Mouse (Mus musculus): ENCODE results near the gene Pym1. TPM values are rescaled to one million over a fixed set of nuclear protein-coding genes. Genes with fewer than 3 reads are reported as not detected.

Pym1 gene
- polyA plus RNA-seq, 1 experiment from 2014 or later = 60.0 TPM

GRCm38 (mm10) chr10:128728059-128728458, 19.6 kb upstream of the Pym1 start:
- Histone ChIP-seq H3K27ac (replicated peaks) (no peak overlapping the region), H3K27me3 (replicated peaks; ENCODE audit: low read depth, poor library complexity, severe bottlenecking) (no peaks in the 10 kb centered on the region), H3K4me3 (no peak overlapping the region), H3K4me1 (no peaks in the 10 kb centered on the region), H3K36me3 (replicated peaks) (peaks cover 3% of the 10 kb centered on the region), H3K9me3 (0 out of 2 replicates have a peak, but pooled peaks cover 3% of the 10 kb centered on the region)
- WGBS = 86% methylated on average over 5 of the region's 5 CpGs
- DNase-seq (ENCODE audit: low spot score) = no peak

GRCm38 (mm10) chr10:128731002-128731433, 16.7 kb upstream of the Pym1 start:
- H3K9me3 ChIP-seq = 0 out of 2 replicates have a peak, but pooled peaks cover 5% of the 10 kb centered on the region
- no peak overlapping the region for H3K27ac ChIP-seq (replicated peaks)
- H3K36me3 ChIP-seq (replicated peaks) = peaks cover 7% of the 10 kb centered on the region
- 24% methylated on average over 10 of the region's 10 CpGs for WGBS
- no peaks in the 10 kb centered on the region for H3K4me1 ChIP-seq
- no peak overlapping the region for H3K4me3 ChIP-seq
- peak; percentile 75 for DNase-seq (ENCODE audit: low spot score)
- no peaks in the 10 kb centered on the region for H3K27me3 ChIP-seq (replicated peaks; ENCODE audit: low read depth, poor library complexity, severe bottlenecking)

GRCm38 (mm10) chr10:128731992-128732391, 15.7 kb upstream of the Pym1 start:
- Histone ChIP-seq H3K4me1 (peaks cover 2% of the 10 kb centered on the region), H3K27ac (replicated peaks) (no peak overlapping the region), H3K27me3 (replicated peaks; ENCODE audit: low read depth, poor library complexity, severe bottlenecking) (0 out of 2 replicates have a peak, but pooled peaks cover 4% of the 10 kb centered on the region), H3K4me3 (no peak overlapping the region), H3K9me3 (0 out of 2 replicates have a peak, but pooled peaks cover 5% of the 10 kb centered on the region), H3K36me3 (replicated peaks) (peaks cover 7% of the 10 kb centered on the region)
- DNase-seq (ENCODE audit: low spot score) = no peak

- Histone ChIP-seq H3K27me3 (replicated peaks; ENCODE audit: low read depth, poor library complexity, severe bottlenecking) (peaks cover 22% of the 10 kb centered on the region), H3K27ac (replicated peaks) (no peak overlapping the region; the same call in 1 of the 2 replicates), H3K36me3 (replicated peaks) (peaks cover 7% of the 10 kb centered on the region), H3K4me1 (peaks cover 11% of the 10 kb centered on the region), H3K4me3 (peak overlapping the region; percentile 49), H3K9me3 (0 out of 2 replicates have a peak, but pooled peaks cover 5% of the 10 kb centered on the region)
- peak; percentile 53 for DNase-seq (ENCODE audit: low spot score)
- 2% methylated on average over 15 of the region's 15 CpGs for WGBS
Measured at GRCm38 (mm10) chr10:128737435-128737834, 10.3 kb upstream of the Pym1 start.

GRCm38 (mm10) chr10:128740296-128740695, 7.4 kb upstream of the Pym1 start:
- no peak for DNase-seq (ENCODE audit: low spot score)
- Histone ChIP-seq H3K36me3 (replicated peaks) (no peaks in the 10 kb centered on the region), H3K27ac (replicated peaks) (no peak overlapping the region), H3K9me3 (no peaks in the 10 kb centered on the region), H3K4me3 (no peak overlapping the region), H3K4me1 (peaks cover 38% of the 10 kb centered on the region), H3K27me3 (replicated peaks; ENCODE audit: low read depth, poor library complexity, severe bottlenecking) (peaks cover 49% of the 10 kb centered on the region)
- WGBS = 58% methylated on average over 2 of the region's 2 CpGs

GRCm38 (mm10) chr10:128742616-128743015, 5.1 kb upstream of the Pym1 start:
- peaks cover 58% of the 10 kb centered on the region for H3K27me3 ChIP-seq (replicated peaks; ENCODE audit: low read depth, poor library complexity, severe bottlenecking)
- 45% methylated on average over 4 of the region's 4 CpGs for WGBS
- H3K9me3 ChIP-seq = no peaks in the 10 kb centered on the region
- no peak overlapping the region for H3K27ac ChIP-seq (replicated peaks)
- H3K4me3 ChIP-seq = peak overlapping the region; percentile 77
- H3K36me3 ChIP-seq (replicated peaks) = no peaks in the 10 kb centered on the region
- DNase-seq (ENCODE audit: low spot score) = peak; percentile 13
- peaks cover 36% of the 10 kb centered on the region for H3K4me1 ChIP-seq

- peaks cover 36% of the 10 kb centered on the region for H3K4me1 ChIP-seq
- DNase-seq (ENCODE audit: low spot score) = no peak
- peaks cover 58% of the 10 kb centered on the region for H3K27me3 ChIP-seq (replicated peaks; ENCODE audit: low read depth, poor library complexity, severe bottlenecking)
- WGBS = 8% methylated on average over 7 of the region's 7 CpGs
- no peaks in the 10 kb centered on the region for H3K9me3 ChIP-seq
- no peak overlapping the region for H3K27ac ChIP-seq (replicated peaks)
- H3K36me3 ChIP-seq (replicated peaks) = no peaks in the 10 kb centered on the region
- H3K4me3 ChIP-seq = peak overlapping the region; percentile 77
Measured at GRCm38 (mm10) chr10:128743235-128743634, 4.5 kb upstream of the Pym1 start.

- Histone ChIP-seq H3K4me1 (peaks cover 36% of the 10 kb centered on the region), H3K27me3 (replicated peaks; ENCODE audit: low read depth, poor library complexity, severe bottlenecking) (peaks cover 58% of the 10 kb centered on the region), H3K36me3 (replicated peaks) (no peaks in the 10 kb centered on the region), H3K27ac (replicated peaks) (peak overlapping the region; percentile 81), H3K9me3 (no peaks in the 10 kb centered on the region), H3K4me3 (peak overlapping the region; percentile 77)
- DNase-seq (ENCODE audit: low spot score) = peak; percentile 79
- 1% methylated on average over 37 of the region's 37 CpGs for WGBS
Measured at GRCm38 (mm10) chr10:128743791-128744191, 3.9 kb upstream of the Pym1 start.

GRCm38 (mm10) chr10:128744211-128744610, 3.5 kb upstream of the Pym1 start:
- no peak for DNase-seq (ENCODE audit: low spot score)
- WGBS = 12% methylated on average over 8 of the region's 8 CpGs
- Histone ChIP-seq H3K27me3 (replicated peaks; ENCODE audit: low read depth, poor library complexity, severe bottlenecking) (peaks cover 58% of the 10 kb centered on the region), H3K9me3 (no peaks in the 10 kb centered on the region), H3K27ac (replicated peaks) (peak overlapping the region; percentile 81), H3K36me3 (replicated peaks) (no peaks in the 10 kb centered on the region), H3K4me1 (peaks cover 40% of the 10 kb centered on the region), H3K4me3 (peak overlapping the region; percentile 77)

GRCm38 (mm10) chr10:128744680-128745601, 2.7 kb upstream of the Pym1 start, which contains the start of gene Dgka:
Gene Dgka (minus strand): TSS chr10:128744855.
- H3K27me3 ChIP-seq (replicated peaks; ENCODE audit: low read depth, poor library complexity, severe bottlenecking) = peaks cover 58% of the 10 kb centered on the region
- 24% methylated on average over 18 of the region's 18 CpGs for WGBS

GRCm38 (mm10) chr10:128745946-128746613, 1.6 kb upstream of the Pym1 start:
- no peak for DNase-seq (ENCODE audit: low spot score)
- Histone ChIP-seq H3K9me3 (no peaks in the 10 kb centered on the region), H3K4me1 (peaks cover 53% of the 10 kb centered on the region), H3K27ac (replicated peaks) (no peak overlapping the region), H3K4me3 (no peak overlapping the region), H3K36me3 (replicated peaks) (0 out of 2 replicates have a peak, but pooled peaks cover 4% of the 10 kb centered on the region), H3K27me3 (replicated peaks; ENCODE audit: low read depth, poor library complexity, severe bottlenecking) (peaks cover 54% of the 10 kb centered on the region)
- 92% methylated on average over 10 of the region's 10 CpGs for WGBS

More at GRCm38 (mm10) chr10:128744680-128745601, 2.7 kb upstream of the Pym1 start, which contains the start of gene Dgka:
- H3K9me3 ChIP-seq = no peaks in the 10 kb centered on the region
- H3K36me3 ChIP-seq (replicated peaks) = no peaks in the 10 kb centered on the region
- H3K4me3 ChIP-seq = peak within 1 kb of the TSS; percentile 77
- peak; percentile 21 for DNase-seq (ENCODE audit: low spot score)
- H3K4me1 ChIP-seq = peaks cover 47% of the 10 kb centered on the region
- peak within 1 kb of the TSS; percentile 81 for H3K27ac ChIP-seq (replicated peaks)

- peaks cover 7% of the 10 kb centered on the region; the same call in 1 of the 2 replicates for H3K36me3 ChIP-seq (replicated peaks)
- H3K4me3 ChIP-seq = peak overlapping the region; percentile 74
- H3K27me3 ChIP-seq (replicated peaks; ENCODE audit: low read depth, poor library complexity, severe bottlenecking) = peaks cover 44% of the 10 kb centered on the region
- H3K4me1 ChIP-seq = peaks cover 53% of the 10 kb centered on the region
- WGBS = 31% methylated on average over 9 of the region's 9 CpGs
- H3K27ac ChIP-seq (replicated peaks) = peak overlapping the region; percentile 94
- DNase-seq (ENCODE audit: low spot score) = no peak
- no peaks in the 10 kb centered on the region for H3K9me3 ChIP-seq
Measured at GRCm38 (mm10) chr10:128746972-128747645, 580 bp upstream of the Pym1 start.

All from embryonic facial prominence, embryonic 10.5 days (tissue).